Mouse (Mus musculus): ENCODE measurements around the gene Tmem121b. TPM values are rescaled to one million over a fixed set of nuclear protein-coding genes. Genes with fewer than 3 reads are reported as not detected.
A peak's percentile ranks its signal among the peaks of the same experiment; 100 is the strongest.

Tmem121b gene
- polyA plus RNA-seq, 1 experiment from 2014 or later: 0.41 TPM

DNA sequence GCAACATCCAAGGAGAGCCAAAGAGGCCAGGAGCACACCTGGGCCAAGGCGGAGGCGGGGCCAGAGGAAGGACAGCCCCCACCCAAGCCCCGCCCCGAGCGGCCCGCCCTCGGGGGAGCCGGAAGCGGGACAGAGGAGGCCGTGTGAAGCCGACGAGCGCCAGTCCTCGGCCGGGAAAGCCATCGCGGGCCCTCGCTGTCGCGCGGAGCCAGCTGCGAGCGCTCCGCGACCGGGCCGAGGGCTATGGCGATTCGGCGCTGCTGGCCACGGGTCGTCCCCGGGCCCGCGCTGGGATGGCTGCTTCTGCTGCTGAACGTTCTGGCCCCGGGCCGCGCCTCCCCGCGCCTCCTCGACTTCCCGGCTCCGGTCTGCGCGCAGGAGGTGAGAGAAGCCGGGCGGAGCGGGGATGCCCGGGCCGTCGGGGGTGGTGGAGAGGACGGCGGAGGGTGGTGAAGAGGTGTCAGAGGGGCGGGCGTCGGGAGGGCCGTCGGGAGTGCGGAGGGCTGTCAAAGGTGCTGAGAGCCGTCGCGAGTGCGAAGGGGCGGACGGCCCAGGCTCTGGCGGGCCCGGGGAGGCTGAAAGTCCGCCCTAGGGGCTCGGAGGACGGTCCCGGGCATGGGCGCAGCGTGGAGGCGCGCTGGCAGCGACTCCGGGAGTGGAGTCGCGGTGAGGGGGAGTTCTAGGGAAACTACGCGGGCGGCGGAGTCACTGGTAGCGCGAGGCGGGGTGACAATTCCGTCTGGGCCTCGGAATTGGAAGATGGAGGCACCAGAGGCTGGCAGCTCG, 30.3 kb downstream of the Tmem121b start, which contains the start of gene Il17ra:
Il17ra (plus strand) TSS at position 162 of the 786 bp plus-strand sequence.
- H3K27me3 ChIP-seq (ENCODE audit: control insufficient read depth, insufficient read depth, low read length): peaks cover 26% of the 10 kb centered on the region
- peak; percentile 73 for DNase-seq (ENCODE audit: low spot score)
- H3K27ac ChIP-seq (replicated peaks; ENCODE audit: low read depth, low read length): no peak within 1 kb of the TSS
- under 1% methylated on average over 87 of the region's 90 CpGs for WGBS
- H3K9me3 ChIP-seq (replicated peaks; ENCODE audit: control insufficient read depth, low read length): no peaks in the 10 kb centered on the region
- peak within 1 kb of the TSS; percentile 53 for H3K4me3 ChIP-seq (ENCODE audit: low read depth, low read length)
- H3K4me2 ChIP-seq (ENCODE audit: low read depth, low read length): peak within 1 kb of the TSS; percentile 74
- H3K4me1 ChIP-seq (ENCODE audit: control insufficient read depth, insufficient read depth, low read length): 0 out of 2 replicates have a peak, but pooled peaks cover 4% of the 10 kb centered on the region
- H3K9ac ChIP-seq (replicated peaks; ENCODE audit: low read length): peak within 1 kb of the TSS; percentile 54
- ATAC-seq (replicated peaks; ENCODE audit: insufficient number of reproducible peaks, low FRiP score, low TSS enrichment, low read depth): peak; percentile 68
- H3K36me3 ChIP-seq (replicated peaks; ENCODE audit: control insufficient read depth, insufficient read depth, low read depth, low read length): no peaks in the 10 kb centered on the region

DNA sequence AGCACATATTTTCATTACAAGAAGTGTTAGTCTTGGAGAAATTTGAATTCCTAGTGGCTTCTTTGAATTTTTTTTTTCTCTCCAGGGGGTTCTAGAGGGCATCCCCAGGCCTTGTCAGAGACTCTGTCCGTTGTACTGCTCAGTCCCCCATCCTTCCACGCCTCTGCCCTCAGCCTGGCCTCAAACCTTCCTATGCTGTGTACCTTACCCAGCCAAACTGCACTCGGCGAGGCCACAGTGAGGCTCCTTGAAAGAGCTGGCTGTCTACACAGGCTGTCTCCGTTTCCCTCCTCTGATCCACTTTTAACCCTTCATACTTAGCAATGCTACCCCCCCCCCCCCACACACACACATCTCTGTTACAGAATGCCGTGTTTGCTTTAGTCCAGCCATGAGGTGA, 31.4 kb downstream of the Tmem121b start:
- Histone ChIP-seq H3K27ac (replicated peaks; ENCODE audit: low read depth, low read length) (no peak overlapping the region), H3K4me2 (ENCODE audit: low read depth, low read length) (no peak overlapping the region), H3K36me3 (replicated peaks; ENCODE audit: control insufficient read depth, insufficient read depth, low read depth, low read length) (no peaks in the 10 kb centered on the region), H3K27me3 (ENCODE audit: control insufficient read depth, insufficient read depth, low read length) (peaks cover 26% of the 10 kb centered on the region), H3K4me3 (ENCODE audit: low read depth, low read length) (no peak overlapping the region), H3K4me1 (ENCODE audit: control insufficient read depth, insufficient read depth, low read length) (0 out of 2 replicates have a peak, but pooled peaks cover 4% of the 10 kb centered on the region), H3K9me3 (replicated peaks; ENCODE audit: control insufficient read depth, low read length) (no peaks in the 10 kb centered on the region), H3K9ac (replicated peaks; ENCODE audit: low read length) (no peak overlapping the region)
- no peak for ATAC-seq (replicated peaks; ENCODE audit: insufficient number of reproducible peaks, low FRiP score, low TSS enrichment, low read depth)
- 47% methylated on average over 6 of the region's 6 CpGs for WGBS
- no peak for DNase-seq (ENCODE audit: low spot score)

DNA sequence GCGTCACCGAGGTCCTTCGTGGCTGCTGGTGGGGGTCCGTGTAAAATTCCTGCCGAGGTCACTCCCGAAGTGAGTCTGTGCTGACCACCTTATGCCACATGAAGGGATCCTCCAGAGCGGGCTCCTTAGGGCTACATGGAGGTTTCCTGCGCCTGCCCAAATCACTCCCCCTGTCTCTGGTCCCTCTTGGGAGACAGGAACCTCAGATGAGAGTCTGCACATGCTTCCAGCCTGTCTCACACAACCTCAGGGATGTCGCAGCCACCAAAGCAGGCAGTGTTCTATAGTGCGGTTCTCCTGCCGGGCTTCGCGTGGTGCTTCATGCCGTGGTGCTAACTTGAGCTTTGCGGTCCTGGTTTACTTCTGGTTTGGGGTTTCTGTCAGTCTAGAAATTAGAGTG, 32.4 kb downstream of the Tmem121b start:
- Histone ChIP-seq H3K9ac (replicated peaks; ENCODE audit: low read length) (no peak overlapping the region), H3K4me3 (ENCODE audit: low read depth, low read length) (no peak overlapping the region), H3K4me1 (ENCODE audit: control insufficient read depth, insufficient read depth, low read length) (0 out of 2 replicates have a peak, but pooled peaks cover 4% of the 10 kb centered on the region), H3K27me3 (ENCODE audit: control insufficient read depth, insufficient read depth, low read length) (peaks cover 26% of the 10 kb centered on the region), H3K4me2 (ENCODE audit: low read depth, low read length) (no peak overlapping the region), H3K27ac (replicated peaks; ENCODE audit: low read depth, low read length) (no peak overlapping the region), H3K9me3 (replicated peaks; ENCODE audit: control insufficient read depth, low read length) (no peaks in the 10 kb centered on the region), H3K36me3 (replicated peaks; ENCODE audit: control insufficient read depth, insufficient read depth, low read depth, low read length) (no peaks in the 10 kb centered on the region)
- 63% methylated on average over 15 of the region's 15 CpGs for WGBS
- no peak for DNase-seq (ENCODE audit: low spot score)
- no peak for ATAC-seq (replicated peaks; ENCODE audit: insufficient number of reproducible peaks, low FRiP score, low TSS enrichment, low read depth)

DNA sequence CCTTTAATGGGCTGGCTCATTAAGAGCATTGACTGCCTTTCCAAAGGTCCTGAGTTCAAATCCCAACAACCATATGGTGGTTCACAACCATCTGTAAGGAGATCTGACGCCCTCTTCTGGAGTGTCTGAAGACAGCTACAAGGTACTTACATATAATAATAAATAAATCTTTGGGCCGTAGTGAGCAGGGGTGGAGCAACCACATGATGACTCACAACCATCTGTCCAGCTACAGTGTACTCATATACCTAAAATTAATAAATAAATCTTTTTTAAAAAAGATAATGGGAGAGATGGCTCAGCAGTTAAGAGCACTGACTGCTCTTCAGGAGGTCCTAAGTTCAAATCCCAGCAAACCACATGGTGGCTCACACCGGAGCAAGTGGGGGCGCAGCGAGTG, 35.9 kb downstream of the Tmem121b start:
- H3K4me1 ChIP-seq (ENCODE audit: control insufficient read depth, insufficient read depth, low read length): no peaks in the 10 kb centered on the region
- H3K9ac ChIP-seq (replicated peaks; ENCODE audit: low read length): no peak overlapping the region
- H3K4me3 ChIP-seq (ENCODE audit: low read depth, low read length): no peak overlapping the region
- no peaks in the 10 kb centered on the region for H3K9me3 ChIP-seq (replicated peaks; ENCODE audit: control insufficient read depth, low read length)
- H3K27me3 ChIP-seq (ENCODE audit: control insufficient read depth, insufficient read depth, low read length): peaks cover 11% of the 10 kb centered on the region
- DNase-seq (ENCODE audit: low spot score): no peak
- H3K4me2 ChIP-seq (ENCODE audit: low read depth, low read length): no peak overlapping the region
- 96% methylated on average over 5 of the region's 5 CpGs for WGBS
- no peaks in the 10 kb centered on the region for H3K36me3 ChIP-seq (replicated peaks; ENCODE audit: control insufficient read depth, insufficient read depth, low read depth, low read length)
- ATAC-seq (replicated peaks; ENCODE audit: insufficient number of reproducible peaks, low FRiP score, low TSS enrichment, low read depth): no peak
- H3K27ac ChIP-seq (replicated peaks; ENCODE audit: low read depth, low read length): no peak overlapping the region

DNA sequence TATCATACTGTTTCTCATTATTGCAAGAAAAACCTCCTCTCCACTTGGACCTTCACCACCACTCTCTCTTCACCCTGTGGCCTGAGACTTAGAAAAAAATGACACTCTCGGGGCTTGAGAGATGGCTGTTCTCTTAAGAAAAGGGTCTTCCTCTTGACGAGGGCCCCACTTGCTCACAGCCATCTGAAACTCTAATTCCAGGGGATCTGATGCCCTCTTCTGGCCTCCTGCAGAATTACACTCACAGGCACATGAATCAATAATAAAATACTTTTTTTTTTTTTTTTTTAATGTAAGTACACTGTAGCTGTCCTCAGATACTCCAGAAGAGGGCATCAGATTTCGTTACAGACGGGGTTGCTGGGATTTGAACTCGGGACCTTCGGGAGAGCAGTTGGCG, 36.5 kb downstream of the Tmem121b start:
- Histone ChIP-seq H3K36me3 (replicated peaks; ENCODE audit: control insufficient read depth, insufficient read depth, low read depth, low read length) (no peaks in the 10 kb centered on the region), H3K9me3 (replicated peaks; ENCODE audit: control insufficient read depth, low read length) (no peaks in the 10 kb centered on the region), H3K27ac (replicated peaks; ENCODE audit: low read depth, low read length) (no peak overlapping the region), H3K9ac (replicated peaks; ENCODE audit: low read length) (no peak overlapping the region), H3K27me3 (ENCODE audit: control insufficient read depth, insufficient read depth, low read length) (peaks cover 8% of the 10 kb centered on the region), H3K4me1 (ENCODE audit: control insufficient read depth, insufficient read depth, low read length) (no peaks in the 10 kb centered on the region), H3K4me2 (ENCODE audit: low read depth, low read length) (no peak overlapping the region), H3K4me3 (ENCODE audit: low read depth, low read length) (no peak overlapping the region)
- DNase-seq (ENCODE audit: low spot score) (no peak), ATAC-seq (replicated peaks; ENCODE audit: insufficient number of reproducible peaks, low FRiP score, low TSS enrichment, low read depth) (no peak)
- 68% methylated on average over 7 of the region's 7 CpGs for WGBS

DNA sequence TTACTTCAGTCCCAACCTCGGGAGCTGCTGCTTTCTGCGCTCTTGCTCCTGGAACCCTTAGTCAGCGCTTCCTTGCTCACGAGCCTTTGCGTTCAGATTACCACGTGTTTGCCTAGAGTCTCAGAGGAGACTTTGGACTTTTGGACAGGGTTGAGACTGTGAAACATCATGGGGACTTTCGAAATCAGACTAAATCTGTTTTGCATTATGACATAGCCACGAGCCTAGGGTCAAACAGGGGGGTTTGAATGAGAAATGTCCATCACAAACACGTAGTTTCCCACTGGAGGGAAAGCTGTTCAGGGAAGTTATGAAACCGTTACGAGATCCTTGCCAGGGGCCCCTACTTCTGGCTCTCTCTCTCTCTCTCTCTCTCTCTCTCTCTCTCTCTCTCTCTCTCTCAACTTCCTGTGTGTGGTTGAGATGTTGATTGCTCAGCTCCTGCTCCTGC, 39.0 kb downstream of the Tmem121b start:
- Histone ChIP-seq H3K27me3 (ENCODE audit: control insufficient read depth, insufficient read depth, low read length) (no peaks in the 10 kb centered on the region; the same call in 1 of the 2 replicates), H3K9ac (replicated peaks; ENCODE audit: low read length) (no peak overlapping the region), H3K4me3 (ENCODE audit: low read depth, low read length) (no peak overlapping the region), H3K27ac (replicated peaks; ENCODE audit: low read depth, low read length) (no peak overlapping the region), H3K4me2 (ENCODE audit: low read depth, low read length) (no peak overlapping the region), H3K36me3 (replicated peaks; ENCODE audit: control insufficient read depth, insufficient read depth, low read depth, low read length) (no peaks in the 10 kb centered on the region), H3K4me1 (ENCODE audit: control insufficient read depth, insufficient read depth, low read length) (no peaks in the 10 kb centered on the region), H3K9me3 (replicated peaks; ENCODE audit: control insufficient read depth, low read length) (no peaks in the 10 kb centered on the region)
- peak; percentile 48 for DNase-seq (ENCODE audit: low spot score)
- no peak for ATAC-seq (replicated peaks; ENCODE audit: insufficient number of reproducible peaks, low FRiP score, low TSS enrichment, low read depth)
- 43% methylated on average over 11 of the region's 11 CpGs for WGBS

DNA sequence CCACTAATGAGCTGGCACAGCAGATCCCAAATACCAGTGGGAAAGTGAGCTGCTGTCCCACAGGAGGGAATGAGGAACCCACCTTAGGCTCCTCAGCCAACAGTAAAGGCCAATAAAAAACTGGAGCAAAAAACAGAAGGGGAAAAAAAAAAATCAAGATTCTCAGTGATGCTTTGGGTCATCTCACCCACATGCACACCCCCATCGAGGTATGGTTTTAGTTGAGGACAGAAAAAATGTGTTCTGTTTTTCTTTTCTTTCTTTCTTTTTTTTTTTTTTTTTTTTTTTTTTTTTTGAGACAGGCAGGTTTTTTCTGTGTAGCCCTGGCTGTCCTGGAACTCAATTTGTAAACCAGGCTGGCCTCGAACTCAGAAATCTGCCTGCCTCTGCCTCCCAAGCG, 40.1 kb downstream of the Tmem121b start:
- H3K4me2 ChIP-seq (ENCODE audit: low read depth, low read length): no peak overlapping the region
- no peak overlapping the region for H3K27ac ChIP-seq (replicated peaks; ENCODE audit: low read depth, low read length)
- H3K27me3 ChIP-seq (ENCODE audit: control insufficient read depth, insufficient read depth, low read length): no peaks in the 10 kb centered on the region; the same call in 1 of the 2 replicates
- WGBS: 92% methylated on average over 3 of the region's 3 CpGs
- no peak overlapping the region for H3K4me3 ChIP-seq (ENCODE audit: low read depth, low read length)
- H3K36me3 ChIP-seq (replicated peaks; ENCODE audit: control insufficient read depth, insufficient read depth, low read depth, low read length): no peaks in the 10 kb centered on the region
- H3K4me1 ChIP-seq (ENCODE audit: control insufficient read depth, insufficient read depth, low read length): no peaks in the 10 kb centered on the region
- no peaks in the 10 kb centered on the region for H3K9me3 ChIP-seq (replicated peaks; ENCODE audit: control insufficient read depth, low read length)
- ATAC-seq (replicated peaks; ENCODE audit: insufficient number of reproducible peaks, low FRiP score, low TSS enrichment, low read depth) (no peak), DNase-seq (ENCODE audit: low spot score) (no peak)
- no peak overlapping the region for H3K9ac ChIP-seq (replicated peaks; ENCODE audit: low read length)

DNA sequence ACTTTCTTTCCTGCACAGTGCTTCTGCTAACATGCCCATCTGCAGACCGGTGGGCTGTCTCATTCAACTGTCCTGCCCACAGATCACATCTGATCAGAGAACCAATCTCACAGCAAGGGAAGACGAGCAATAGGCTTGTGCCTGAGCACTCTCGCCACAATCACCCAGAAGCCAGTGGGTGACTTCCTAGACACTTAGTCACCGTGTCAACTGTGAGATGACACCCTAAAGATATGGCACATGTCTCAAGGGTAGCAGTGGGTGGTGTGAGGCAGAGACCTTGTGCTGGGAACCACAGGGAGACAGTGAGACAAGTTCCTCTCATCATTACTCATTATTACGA, 40.5 kb downstream of the Tmem121b start:
- no peak for ATAC-seq (replicated peaks; ENCODE audit: insufficient number of reproducible peaks, low FRiP score, low TSS enrichment, low read depth)
- Histone ChIP-seq H3K36me3 (replicated peaks; ENCODE audit: control insufficient read depth, insufficient read depth, low read depth, low read length) (no peaks in the 10 kb centered on the region), H3K9me3 (replicated peaks; ENCODE audit: control insufficient read depth, low read length) (no peaks in the 10 kb centered on the region), H3K4me2 (ENCODE audit: low read depth, low read length) (no peak overlapping the region), H3K27me3 (ENCODE audit: control insufficient read depth, insufficient read depth, low read length) (no peaks in the 10 kb centered on the region; the same call in 1 of the 2 replicates), H3K9ac (replicated peaks; ENCODE audit: low read length) (no peak overlapping the region), H3K4me1 (ENCODE audit: control insufficient read depth, insufficient read depth, low read length) (no peaks in the 10 kb centered on the region), H3K27ac (replicated peaks; ENCODE audit: low read depth, low read length) (no peak overlapping the region), H3K4me3 (ENCODE audit: low read depth, low read length) (no peak overlapping the region)
- no peak for DNase-seq (ENCODE audit: low spot score)
- 88% methylated on average over 5 of the region's 5 CpGs for WGBS
